Mouse (Mus musculus) urinary bladder, adult 2 months (tissue): Measurements from ENCODE around the gene Haus8. TPM values are rescaled to one million over a fixed set of nuclear protein-coding genes. Genes with fewer than 3 reads are reported as not detected.
"Not testable (repeated sequence)": the region's sequence is repeated elsewhere in the genome, so short reads cannot be mapped to it uniquely, and the experiment has no call there.

Experiments used
- DNase-seq: peaks from one replicate; pipeline ENCODE4 v3.0.0; 2022; ENCODE audit warnings: low spot score
- polyA plus RNA-seq: library from polyadenylated mRNA; depleted of rRNA; stranded (reverse); fragments of >200 nt; gene quantifications from 2 replicates; pipeline ENCODE4 v1.2.3, GENCODE M21; 2012; rRNA removed

Gene Haus8
- polyA plus RNA-seq, 1 experiment: 7.6 TPM

- not testable (repeated sequence) for DNase-seq
Observed at GRCm38 (mm10) chr8:71286223-71286622, 13.5 kb upstream of the Haus8 start.

GRCm38 (mm10) chr8:71282621-71283020 lies 9.9 kb upstream of the Haus8 start:
- DNase-seq: no peak

- DNase-seq: not testable (repeated sequence)
Observed at GRCm38 (mm10) chr8:71281731-71282130, 9.0 kb upstream of the Haus8 start.

GRCm38 (mm10) chr8:71279409-71279808 lies 6.7 kb upstream of the Haus8 start:
- DNase-seq: not testable (repeated sequence)

- DNase-seq: no peak
Observed at GRCm38 (mm10) chr8:71276166-71276565, 3.4 kb upstream of the Haus8 start.

- DNase-seq: no peak
Observed at GRCm38 (mm10) chr8:71274478-71274877, 1.7 kb upstream of the Haus8 start.

GRCm38 (mm10) chr8:71273151-71273510 lies 397 bp upstream of the Haus8 start:
- DNase-seq: peak; percentile 47

GRCm38 (mm10) chr8:71271630-71272029 lies 1.1 kb downstream of the Haus8 start:
- DNase-seq: no peak

GRCm38 (mm10) chr8:71268286-71268685 lies 4.4 kb downstream of the Haus8 start:
- peak; percentile 8 for DNase-seq

GRCm38 (mm10) chr8:71267690-71268089 lies 5.0 kb downstream of the Haus8 start:
- DNase-seq: peak; percentile 13

GRCm38 (mm10) chr8:71261234-71261633 lies 11.5 kb downstream of the Haus8 start:
- DNase-seq: no peak

- DNase-seq: no peak
Observed at GRCm38 (mm10) chr8:71256545-71257232, 16.0 kb downstream of the Haus8 start.

GRCm38 (mm10) chr8:71248203-71248602 lies 24.5 kb downstream of the Haus8 start:
- no peak for DNase-seq

- DNase-seq: no peak
Observed at GRCm38 (mm10) chr8:71242757-71243156, 30.0 kb downstream of the Haus8 start.

GRCm38 (mm10) chr8:71224560-71224959 lies 48.2 kb downstream of the Haus8 start:
- no peak for DNase-seq

GRCm38 (mm10) chr8:71214266-71214665 lies 58.5 kb downstream of the Haus8 start:
- DNase-seq: not testable (repeated sequence)

- DNase-seq: peak; percentile 41
Observed at GRCm38 (mm10) chr8:71205541-71205967, 67.2 kb downstream of the Haus8 start.

Other genes with a start within 250 kb of the Haus8 start
- gene Myo9b, start 220 bp downstream of the Haus8 start, polyA plus RNA-seq: 12.4 and 23.8 TPM in 2 replicates
- gene Use1, start 93.9 kb upstream of the Haus8 start, polyA plus RNA-seq: 218 and 244 TPM in 2 replicates
- gene Ocel1, start 98.4 kb upstream of the Haus8 start, polyA plus RNA-seq: 10.3 and 12.0 TPM in 2 replicates
- gene Nr2f6, start 109.0 kb upstream of the Haus8 start, polyA plus RNA-seq: 65.7 and 75.0 TPM in 2 replicates
- gene Ushbp1, start 122.9 kb upstream of the Haus8 start, polyA plus RNA-seq: 22.0 and 23.9 TPM in 2 replicates
- 87.3 and 92.4 TPM in 2 replicates for gene Babam1, start 123.9 kb upstream of the Haus8 start, polyA plus RNA-seq
- gene Ankle1, start 133.1 kb upstream of the Haus8 start, polyA plus RNA-seq: 1.9 and 2.6 TPM in 2 replicates
- gene Abhd8, start 190.7 kb upstream of the Haus8 start, polyA plus RNA-seq: 43.8 and 49.5 TPM in 2 replicates
- 38.5 and 45.3 TPM in 2 replicates for gene Mrpl34, start 192.0 kb upstream of the Haus8 start, polyA plus RNA-seq
- 56.7 and 67.3 TPM in 2 replicates for gene Dda1, start 196.3 kb upstream of the Haus8 start, polyA plus RNA-seq
- gene Ano8, start 213.0 kb upstream of the Haus8 start, polyA plus RNA-seq: 22.1 and 23.9 TPM in 2 replicates
- 21.9 and 25.5 TPM in 2 replicates for gene Gtpbp3, start 215.2 kb upstream of the Haus8 start, polyA plus RNA-seq
- 59.3 and 67.0 TPM in 2 replicates for gene Plvap, start 238.8 kb upstream of the Haus8 start, polyA plus RNA-seq